Mouse (Mus musculus) intestine, embryonic 15.5 days (tissue): ENCODE measurements at regions not wholly inside any gene's neighbourhood (a gene's known extent, or its start where the extent isn't known, plus 50 kb on each side); places are given as distances from the start of the nearest gene placed in this dataset.

Source experiments
- ATAC-seq: fragments of 200-750 bp; cut with Nextera tagmentation; 2 replicates; pipeline ENCODE4 v1.8.0; 2017; ENCODE audit warnings: moderate TSS enrichment, moderate library complexity
- H3K27ac ChIP-seq: fragments of 300-500 bp; sonication (generic); 2 replicates; pipeline ENCODE4 v1.5.1; 2015; ENCODE audit warnings: mild to moderate bottlenecking, inconsistent platforms
- H3K27me3 ChIP-seq: fragments of 300-500 bp; sonication (generic); replicated peaks from 2 replicates; pipeline ENCODE4 v1.6.1; 2015; ENCODE audit warnings: inconsistent platforms
- H3K36me3 ChIP-seq: fragments of 300-500 bp; sonication (generic); 2 replicates; pipeline ENCODE4 v1.6.1; 2015; ENCODE audit warnings: inconsistent platforms
- H3K4me1 ChIP-seq: fragments of 300-500 bp; sonication (generic); replicated peaks from 2 replicates; pipeline ENCODE4 v1.6.1; 2015; ENCODE audit warnings: inconsistent platforms
- H3K4me2 ChIP-seq: fragments of 300-500 bp; sonication (generic); replicated peaks from 2 replicates; pipeline ENCODE4 v1.6.1; 2015; ENCODE audit warnings: mild to moderate bottlenecking, inconsistent platforms
- H3K4me3 ChIP-seq: fragments of 300-500 bp; sonication (generic); replicated peaks from 2 replicates; pipeline ENCODE4 v1.5.1; 2015; ENCODE audit warnings: inconsistent platforms
- H3K9ac ChIP-seq: fragments of 300-500 bp; sonication (generic); 2 replicates; pipeline ENCODE4 v1.6.1; 2015; ENCODE audit warnings: inconsistent platforms
- H3K9me3 ChIP-seq: fragments of 300-500 bp; sonication (generic); 2 replicates; pipeline ENCODE4 v1.6.1; 2016; ENCODE audit warnings: inconsistent platforms
- WGBS: fragments of 180-500 bp; shearing (Covaris S2); methylation state at CpG from one replicate; pipeline ENCODE4 v1.1.7; 2015; 5-methylcytosine and 5-hydroxymethylcytosine counted together

- Histone ChIP-seq H3K4me1 (no peaks in the 10 kb centered on the region), H3K9me3 (no peaks in the 10 kb centered on the region), H3K4me2 (no peak overlapping the region), H3K27ac (no peak overlapping the region), H3K4me3 (no peak overlapping the region), H3K36me3 (no peaks in the 10 kb centered on the region), H3K9ac (no peak overlapping the region), H3K27me3 (no peaks in the 10 kb centered on the region)
- no peak for ATAC-seq
- WGBS: 75% methylated on average over 3 of the region's 3 CpGs
Observed at GRCm38 (mm10) chr11:48051156-48051866, 62.5 kb upstream of the Sgcd start.

GRCm38 (mm10) chr11:48048311-48048710 lies 59.5 kb upstream of the Sgcd start:
- Histone ChIP-seq H3K36me3 (no peaks in the 10 kb centered on the region), H3K27me3 (no peaks in the 10 kb centered on the region), H3K4me1 (no peaks in the 10 kb centered on the region), H3K4me3 (no peak overlapping the region), H3K4me2 (no peak overlapping the region), H3K9ac (no peak overlapping the region), H3K9me3 (no peaks in the 10 kb centered on the region), H3K27ac (no peak overlapping the region)
- WGBS: 72% methylated on average over 1 of the region's 1 CpGs
- no peak for ATAC-seq
